Mouse (Mus musculus): Measurements from ENCODE around the gene Ndufs6.

DNA sequence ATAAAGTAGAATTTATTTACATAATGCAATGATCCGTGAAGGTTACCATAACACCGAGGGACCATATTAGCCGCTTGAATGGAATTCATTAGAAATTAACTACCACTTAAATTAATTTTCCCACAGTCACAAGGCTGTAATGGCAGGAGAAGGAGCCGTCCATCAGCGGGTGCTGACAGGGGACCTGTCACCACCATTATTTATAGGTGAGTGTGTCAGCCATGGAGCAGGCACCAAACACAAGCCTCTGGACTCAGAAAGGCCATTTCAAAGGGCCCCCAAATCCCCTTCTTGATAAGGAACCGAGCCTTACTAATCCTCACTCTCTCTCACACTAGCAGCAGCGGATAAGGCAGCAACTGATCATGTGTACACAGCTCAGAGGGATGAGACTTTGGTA lies 8.4 kb upstream of the Ndufs6 start:
- no peak for TF ChIP-seq EP300 (IDR thresholded peaks at IDR 0.05; ENCODE audit: low read depth)
- TF ChIP-seq CTCF (IDR thresholded peaks at IDR 0.05; ENCODE audit: low read depth): no peak
